Mouse (Mus musculus) heart, embryonic 14.5 days (tissue): ENCODE measurements around the gene Mgat4a. TPM values are rescaled to one million over a fixed set of nuclear protein-coding genes. Genes with fewer than 3 reads are reported as not detected.

Source experiments
- ATAC-seq: fragments of 200-750 bp; cut with Nextera tagmentation; 2 replicates; pipeline ENCODE4 v1.8.0; 2017; ENCODE audit warnings: low read depth, moderate TSS enrichment; ENCODE audit not compliant: insufficient number of reproducible peaks, insufficient read depth, low FRiP score
- H3K27ac ChIP-seq, 2 experiments: fragments of 200-500 bp in 1 of 2; fragments of 300-500 bp in 1 of 2; sonication (generic) in 1 of 2; replicated peaks in 1 of 2; 2 replicates each; pipeline ENCODE4 v1.5.1; 2012 to 2014; ENCODE audit warnings: low read depth in 2 of 2, low read length in 2 of 2, control low read depth in 1 of 2, mild to moderate bottlenecking in 1 of 2, mixed read lengths in 1 of 2; ENCODE audit not compliant: control insufficient read depth in 1 of 2, insufficient read depth in 1 of 2
- H3K27me3 ChIP-seq: fragments of 300-500 bp; sonication (generic); 2 replicates; pipeline ENCODE4 v1.6.1; 2014; ENCODE audit warnings: mild to moderate bottlenecking, low read length, control low read depth; ENCODE audit not compliant: control insufficient read depth, insufficient read depth
- H3K36me3 ChIP-seq: fragments of 300-500 bp; sonication (generic); 2 replicates; pipeline ENCODE4 v1.6.1; 2014; ENCODE audit warnings: mild to moderate bottlenecking, control low read depth, low read length, mixed read lengths; ENCODE audit not compliant: control insufficient read depth, insufficient read depth
- H3K4me1 ChIP-seq, 2 experiments: fragments of 200-500 bp in 1 of 2; fragments of 300-500 bp in 1 of 2; sonication (generic) in 1 of 2; 2 replicates each; pipeline ENCODE4 v1.6.1; 2012 to 2014; ENCODE audit warnings: low read length in 2 of 2, control low read depth in 1 of 2, mixed read lengths in 1 of 2; ENCODE audit not compliant: control insufficient read depth in 2 of 2, insufficient read depth in 2 of 2
- H3K4me2 ChIP-seq: fragments of 300-500 bp; sonication (generic); 2 replicates; pipeline ENCODE4 v1.6.1; 2014; ENCODE audit warnings: mild to moderate bottlenecking, low read length
- H3K4me3 ChIP-seq, 2 experiments: fragments of 200-500 bp in 1 of 2; fragments of 300-500 bp in 1 of 2; sonication (generic) in 1 of 2; 2 replicates each; pipeline ENCODE4 v1.5.1; 2012 to 2014; ENCODE audit warnings: low read length in 2 of 2, mild to moderate bottlenecking in 2 of 2, control low read depth in 1 of 2, low read depth in 1 of 2, moderate library complexity in 1 of 2; ENCODE audit not compliant: control insufficient read depth in 1 of 2, insufficient read depth in 1 of 2
- H3K9ac ChIP-seq: fragments of 300-500 bp; sonication (generic); 2 replicates; pipeline ENCODE4 v1.6.1; 2014; ENCODE audit warnings: mild to moderate bottlenecking, low read length
- H3K9me3 ChIP-seq: fragments of 300-500 bp; sonication (generic); 2 replicates; pipeline ENCODE4 v1.6.1; 2016; ENCODE audit warnings: low read length, control low read depth; ENCODE audit not compliant: control insufficient read depth
- WGBS: fragments of 180-500 bp; shearing (Covaris S2); extraction: QIAGEN DNeasy Blood & Tissue Kit; methylation state at CpG from one replicate; pipeline ENCODE4 v1.1.7; 2014; 5-methylcytosine and 5-hydroxymethylcytosine counted together
- polyA plus RNA-seq: library from polyadenylated mRNA; unstranded; fragments of >200 nt; fragmentation: Nextera tagmentation; extraction: Ambion mirVana; gene quantifications from 2 replicates; pipeline ENCODE4 v1.2.1, GENCODE M21; 2014

Gene Mgat4a
- polyA plus RNA-seq, 1 experiment from 2014 or later, result 5.8 TPM

GRCm38 (mm10) chr1:37451270-37451669 lies 89.5 kb downstream of the Mgat4a start:
- no peak overlapping the region for H3K9ac ChIP-seq
- H3K36me3 ChIP-seq, result peaks cover 11% of the 10 kb centered on the region
- no peak for ATAC-seq
- H3K27me3 ChIP-seq, result no peaks in the 10 kb centered on the region
- no peak overlapping the region for H3K27ac ChIP-seq
- H3K9me3 ChIP-seq, result no peaks in the 10 kb centered on the region
- H3K4me1 ChIP-seq, result no peaks in the 10 kb centered on the region
- H3K4me2 ChIP-seq, result no peak overlapping the region
- H3K4me3 ChIP-seq, result no peak overlapping the region
- 87% methylated on average over 8 of the region's 8 CpGs for WGBS

DNA sequence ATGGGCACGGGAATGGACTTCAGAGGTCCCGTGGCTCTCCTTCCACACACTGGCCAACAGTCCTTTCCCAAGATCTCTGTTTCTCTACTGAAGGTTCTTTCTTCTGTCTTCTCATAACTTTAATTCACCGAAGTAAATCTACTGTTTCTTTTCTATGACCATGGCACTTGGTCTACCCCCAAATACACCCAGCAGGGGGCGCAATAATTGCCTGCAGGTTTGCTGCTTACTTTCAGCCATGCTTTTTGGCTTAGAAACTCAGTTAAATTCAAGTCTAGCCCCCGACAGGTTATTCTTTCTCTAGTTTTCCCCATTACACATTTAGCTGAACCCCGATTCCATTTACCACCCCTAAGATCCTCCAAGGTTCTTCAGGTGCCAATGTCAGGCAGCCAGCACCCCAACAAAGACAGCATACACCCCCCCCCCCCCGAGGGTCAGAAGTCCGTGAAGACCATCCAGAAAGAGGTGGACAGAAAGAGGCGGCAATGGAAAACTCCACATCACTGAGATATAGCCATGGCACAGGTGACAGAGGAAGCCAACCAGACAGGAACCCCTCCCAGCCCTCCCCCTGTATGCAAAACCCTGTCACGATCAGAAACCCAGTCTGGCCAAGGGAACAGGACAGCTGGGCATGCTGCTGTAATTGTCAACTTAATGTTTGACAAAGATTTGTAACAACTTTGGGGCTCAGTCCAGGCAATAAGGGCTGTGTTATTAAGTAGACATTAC lies 92.3 kb downstream of the Mgat4a start:
- H3K4me2 ChIP-seq, result no peak overlapping the region
- peaks cover 18% of the 10 kb centered on the region for H3K36me3 ChIP-seq
- H3K9me3 ChIP-seq, result no peaks in the 10 kb centered on the region
- no peak overlapping the region for H3K9ac ChIP-seq
- H3K4me1 ChIP-seq, result no peaks in the 10 kb centered on the region
- H3K27ac ChIP-seq, result no peak overlapping the region
- WGBS, result 74% methylated on average over 10 of the region's 10 CpGs
- H3K27me3 ChIP-seq, result no peaks in the 10 kb centered on the region
- no peak for ATAC-seq
- H3K4me3 ChIP-seq, result no peak overlapping the region

DNA sequence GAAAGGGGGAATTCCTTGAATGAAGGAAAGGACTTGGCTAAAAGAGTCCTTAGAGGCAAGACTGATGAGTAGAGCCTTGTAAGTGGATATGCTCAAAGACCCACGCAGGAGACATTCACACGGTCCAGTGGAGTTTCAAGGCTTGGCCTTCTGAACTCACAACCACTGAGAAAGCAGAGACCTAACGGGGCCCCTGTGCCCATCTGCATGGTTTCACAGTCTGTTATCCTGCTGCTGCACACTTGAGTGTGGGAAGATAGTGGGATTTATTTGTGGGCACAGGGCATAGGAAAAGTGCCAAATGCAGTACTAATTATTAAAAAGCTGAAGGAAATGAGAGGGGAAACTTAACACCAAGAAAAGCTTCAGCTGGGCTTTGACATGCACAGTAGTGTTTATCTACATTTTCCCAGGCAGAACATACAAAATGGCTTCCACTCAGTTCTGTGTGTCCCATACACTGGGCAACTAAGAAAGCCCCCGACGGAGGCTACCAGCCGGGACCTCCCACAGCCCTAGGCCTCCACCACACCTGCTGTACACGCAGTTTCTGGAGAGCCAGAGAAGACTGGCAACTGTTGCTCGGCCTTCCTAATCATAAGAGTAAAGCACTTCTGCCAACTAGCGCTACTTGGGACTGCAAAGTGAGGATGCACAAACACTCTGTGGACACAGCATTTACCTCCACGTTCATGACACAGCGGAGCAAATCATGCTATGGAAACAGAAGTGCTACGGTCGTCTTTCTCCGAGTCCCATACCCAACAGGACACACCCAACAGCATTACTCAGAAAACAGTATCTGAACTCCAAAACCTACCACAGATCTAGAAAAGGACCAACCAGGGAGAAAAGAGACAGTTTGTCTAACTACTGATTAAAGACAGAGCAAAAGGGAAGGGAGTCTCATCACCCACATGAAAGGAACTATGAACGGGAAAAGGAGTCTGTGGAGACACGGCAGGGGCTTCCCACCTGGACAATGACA lies 97.7 kb downstream of the Mgat4a start:
- no peak overlapping the region for H3K9ac ChIP-seq
- H3K4me2 ChIP-seq, result no peak overlapping the region
- no peak overlapping the region for H3K27ac ChIP-seq
- no peak overlapping the region for H3K4me3 ChIP-seq
- H3K9me3 ChIP-seq, result no peaks in the 10 kb centered on the region
- WGBS, result 90% methylated on average over 16 of the region's 16 CpGs
- no peak for ATAC-seq
- peaks cover 41% of the 10 kb centered on the region for H3K36me3 ChIP-seq
- peaks cover 2 to 5% of the 10 kb centered on the region in 2 experiments; a peak in 2 of 4 replicates for H3K4me1 ChIP-seq
- H3K27me3 ChIP-seq, result no peaks in the 10 kb centered on the region

DNA sequence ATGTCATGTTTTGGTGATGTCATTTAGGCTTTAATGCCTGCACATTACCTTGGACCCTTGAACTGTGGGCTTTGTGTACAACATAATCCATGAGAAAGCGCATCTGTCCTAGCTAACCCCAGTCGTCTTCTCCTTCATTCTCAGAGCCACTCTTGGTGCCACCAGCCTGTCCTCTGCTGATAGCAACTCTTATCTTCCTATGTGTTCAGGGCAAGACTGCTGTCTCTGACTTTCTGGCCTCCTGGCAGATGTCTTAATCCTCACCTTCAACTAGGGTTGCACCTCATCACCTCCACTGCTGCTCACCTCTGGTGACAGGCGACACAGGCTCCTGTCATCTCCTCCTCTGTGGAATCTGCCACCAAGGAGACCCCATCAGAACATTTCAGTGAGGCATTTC lies 104.4 kb downstream of the Mgat4a start:
- Histone ChIP-seq H3K9ac (no peak overlapping the region), H3K4me2 (no peak overlapping the region), H3K9me3 (no peaks in the 10 kb centered on the region), H3K36me3 (peaks cover 91% of the 10 kb centered on the region), H3K4me3 (no peak overlapping the region), H3K27me3 (no peaks in the 10 kb centered on the region), H3K27ac (no peak overlapping the region), H3K4me1 (peaks cover 2 to 8% of the 10 kb centered on the region in 2 experiments; a peak in 2 of 4 replicates)
- no peak for ATAC-seq
- 76% methylated on average over 3 of the region's 3 CpGs for WGBS

DNA sequence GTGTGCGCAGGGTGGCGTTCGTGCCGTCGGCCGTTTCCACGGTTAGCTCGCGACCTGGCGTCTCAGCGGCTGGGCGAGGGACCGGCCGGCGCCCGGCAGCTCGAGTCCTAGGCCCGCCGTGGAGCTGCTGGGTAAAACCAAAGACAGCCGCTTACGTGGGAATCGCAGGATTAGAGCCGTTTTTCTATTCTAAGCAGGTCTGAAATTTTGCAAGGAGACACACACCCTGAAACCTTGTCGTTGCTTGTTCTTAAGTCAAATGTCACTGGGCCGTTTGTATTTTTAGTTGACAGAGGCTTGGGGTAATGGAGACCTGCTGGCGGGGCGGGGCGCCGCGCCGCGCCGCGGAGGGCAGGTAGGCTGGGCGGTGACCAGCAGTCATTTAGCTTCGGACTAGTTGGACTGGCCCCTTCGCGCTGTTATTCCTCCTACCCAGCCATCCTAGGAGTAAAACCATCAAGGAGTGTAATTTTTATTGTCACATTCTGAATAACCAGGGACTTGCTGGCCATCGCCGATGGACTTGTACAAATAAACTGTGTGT lies 110.4 kb downstream of the Mgat4a start:
- H3K9me3 ChIP-seq, result no peaks in the 10 kb centered on the region
- peaks cover 63% of the 10 kb centered on the region for H3K36me3 ChIP-seq
- H3K4me2 ChIP-seq, result peak overlapping the region; percentile 91
- H3K9ac ChIP-seq, result peak overlapping the region; percentile 95
- H3K27me3 ChIP-seq, result no peaks in the 10 kb centered on the region
- whole genome bisulfite sequencing, result 2% methylated on average over 40 of the region's 40 CpGs
- peaks cover 5 to 17% of the 10 kb centered on the region in 2 experiments for H3K4me1 ChIP-seq
- peak overlapping the region; percentile 21 to 63; a peak in 2 of 4 replicates for H3K27ac ChIP-seq
- ATAC-seq, result no peak
- H3K4me3 ChIP-seq, result peak overlapping the region; percentile 61 to 97

GRCm38 (mm10) chr1:37429366-37430296 lies 111.2 kb downstream of the Mgat4a start, which contains the start of the genes Coa5 and Unc50:
Gene Coa5 (minus strand): TSS chr1:37430103.
Gene Unc50 (plus strand): TSS chr1:37430139.
- Histone ChIP-seq H3K4me2 (peak within 1 kb of the TSS; percentile 91), H3K27me3 (no peaks in the 10 kb centered on the region), H3K4me1 (peaks cover 5 to 17% of the 10 kb centered on the region in 2 experiments), H3K4me3 (peak within 1 kb of the TSS; percentile 61 to 97), H3K9ac (peak within 1 kb of the TSS; percentile 95), H3K27ac (peak within 1 kb of the TSS; percentile 21 to 63), H3K36me3 (peaks cover 61% of the 10 kb centered on the region), H3K9me3 (no peaks in the 10 kb centered on the region)
- 1% methylated on average over 57 of the region's 57 CpGs for WGBS
- peak; percentile 97 for ATAC-seq
